Mouse (Mus musculus) olfactory bulb, adult 2 months (tissue): ENCODE results near the gene Map4k3.

Source experiments
- CTCF ChIP-seq: fragments of 200-500 bp; IDR thresholded peaks from 2 replicates; pipeline ENCODE4 v1.5.1; 2012; ENCODE audit warnings: low read depth, mild to moderate bottlenecking, low read length, moderate library complexity; ENCODE audit not compliant: insufficient read depth
- POLR2A ChIP-seq: fragments of 200-500 bp; IDR thresholded peaks from 2 replicates; pipeline ENCODE4 v1.6.1; 2012; ENCODE audit warnings: mild to moderate bottlenecking, low read depth, low read length, moderate library complexity; ENCODE audit not compliant: insufficient read depth

DNA sequence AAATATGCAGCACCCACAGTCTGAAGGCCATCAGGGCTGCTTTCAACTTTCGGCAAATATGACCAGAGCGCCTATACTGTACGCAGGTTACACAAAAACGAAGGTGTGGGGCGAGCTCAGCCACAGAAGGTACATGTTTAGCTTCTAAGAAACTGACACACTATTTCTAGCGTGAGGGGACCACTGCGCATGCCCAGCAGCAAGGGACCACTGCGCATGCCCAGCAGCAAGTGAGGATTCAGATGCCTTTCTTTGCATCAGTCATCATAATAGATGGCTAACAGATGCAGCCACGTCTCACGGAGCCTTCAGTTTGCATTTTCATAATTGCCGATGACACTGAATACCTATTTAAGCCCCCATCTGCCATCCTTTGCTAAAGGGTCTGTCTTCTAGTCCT lies 39.6 kb downstream of the Map4k3 start:
- no peak for TF ChIP-seq CTCF
- no peak for TF ChIP-seq POLR2A
